Mouse (Mus musculus) ZHBTc4 (cell line): ENCODE measurements around the gene Dab2ip.

Experiments
- DNase-seq: peaks from one replicate; pipeline ENCODE4 v3.0.0-alpha.2; 2011; ENCODE audit warnings: low read depth, low spot score

The Dab2ip gene

DNA sequence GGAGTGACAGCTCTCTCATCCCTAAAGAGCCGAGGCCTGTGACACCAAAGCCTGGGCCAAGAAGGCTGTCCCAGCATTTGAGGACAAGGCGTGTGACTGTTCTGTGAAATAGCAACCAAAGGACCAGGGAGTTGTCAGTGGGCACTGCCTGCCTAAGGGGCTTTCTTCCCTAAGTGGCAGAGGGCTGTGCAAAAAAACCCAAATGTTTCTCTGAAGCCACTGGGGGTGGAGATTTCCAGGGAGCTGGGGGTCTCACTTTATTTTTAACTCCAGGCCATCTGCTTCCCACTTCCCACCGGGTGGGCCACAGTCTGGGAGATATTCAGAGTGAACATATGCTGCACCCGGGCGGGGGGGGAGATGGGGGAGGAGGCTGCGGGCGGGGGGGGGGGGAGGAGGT lies 188.6 kb downstream of the Dab2ip start:
- no peak for DNase-seq

DNA sequence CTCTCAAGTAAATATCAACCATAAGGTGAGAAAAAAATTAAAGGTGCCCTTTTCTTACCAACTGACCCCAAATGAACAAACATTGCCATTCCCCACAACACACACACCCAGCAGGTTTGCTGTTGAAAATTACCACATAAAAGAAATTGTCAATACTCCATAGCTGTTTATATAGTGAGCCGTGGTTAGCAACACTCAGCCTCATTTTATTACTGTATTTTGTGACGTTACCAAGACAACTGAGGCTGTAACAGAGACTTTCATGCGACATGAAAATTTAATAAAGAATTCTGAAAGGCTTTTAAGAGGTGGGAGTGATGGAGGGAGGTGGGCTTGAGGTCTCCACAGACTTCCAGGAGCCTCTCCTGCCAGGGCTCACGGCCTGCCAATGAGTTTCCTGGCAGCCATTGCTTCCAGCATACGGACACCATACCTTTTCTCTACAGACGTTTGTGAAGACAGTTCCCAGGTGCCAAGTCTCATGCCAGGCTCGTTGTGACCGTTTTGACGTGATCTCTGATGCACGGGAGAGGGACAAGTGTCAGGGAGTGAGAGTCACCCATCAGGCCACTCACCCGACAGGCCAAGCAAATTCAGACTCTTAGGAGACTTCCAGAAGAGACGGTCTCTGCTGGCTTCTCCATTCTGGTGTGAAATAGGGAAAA lies 189.4 kb downstream of the Dab2ip start:
- no peak for DNase-seq

DNA sequence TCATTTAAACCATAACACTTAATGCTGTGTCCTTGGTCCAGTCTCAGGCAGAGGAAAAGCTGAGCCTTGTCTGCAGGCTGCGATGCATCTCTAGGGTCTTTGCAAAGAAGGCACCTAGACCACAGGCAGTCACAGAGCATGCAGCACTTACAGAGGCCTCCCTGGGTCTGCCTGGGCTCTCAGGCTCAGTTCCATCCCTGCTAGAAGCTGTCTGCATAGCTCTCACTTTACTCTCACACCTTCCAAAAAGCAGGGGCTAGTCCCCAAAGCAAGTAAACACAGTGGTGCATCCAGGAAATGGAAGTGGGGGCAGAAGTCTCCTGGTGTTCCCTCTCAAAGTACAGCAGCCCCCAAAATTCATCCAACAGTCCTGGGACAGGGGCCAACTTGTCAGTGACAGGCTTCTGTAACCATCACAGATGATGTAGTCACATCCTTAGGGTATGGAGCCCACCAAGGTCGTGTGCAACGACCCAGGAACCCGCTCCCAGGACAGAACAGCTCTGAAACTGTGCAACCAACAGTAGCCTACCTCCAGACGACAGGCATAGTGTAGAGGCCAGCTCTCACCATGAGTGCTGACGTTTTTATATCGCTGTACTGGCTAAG lies 192.6 kb downstream of the Dab2ip start:
- no peak for DNase-seq

DNA sequence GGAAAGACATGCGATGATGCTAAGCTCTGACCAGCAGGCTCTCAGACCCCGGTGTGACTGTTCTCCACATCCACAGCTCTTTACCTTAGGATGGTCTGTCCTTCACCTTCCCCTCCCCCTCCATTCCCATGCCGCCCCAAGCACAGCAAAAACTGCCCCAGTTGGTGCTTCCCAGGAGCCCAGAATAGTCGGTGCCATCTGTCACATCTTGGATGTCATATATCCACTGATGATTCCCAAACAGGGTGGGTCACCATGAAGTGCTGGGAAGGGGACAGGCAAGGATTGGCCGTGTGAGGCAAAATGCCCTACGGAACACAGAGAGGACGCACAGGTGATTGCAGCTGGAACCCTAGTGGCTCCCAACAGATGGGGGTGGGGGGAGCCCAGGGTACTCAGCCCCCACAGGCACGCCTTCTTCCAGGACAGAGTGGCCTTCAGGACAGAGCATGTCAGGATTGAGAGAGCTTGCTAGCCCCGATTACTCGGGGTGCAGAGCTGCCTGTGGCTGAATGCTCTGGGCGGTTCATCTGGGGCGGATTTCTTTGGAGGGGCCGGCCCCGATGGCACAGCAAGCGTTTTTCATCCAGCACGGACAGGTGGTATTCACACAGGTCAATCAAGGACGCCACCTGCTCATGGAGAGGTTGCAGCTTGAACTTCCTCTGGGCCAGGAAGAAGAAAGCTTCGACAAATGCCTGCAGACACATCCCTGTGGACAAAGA lies 193.9 kb downstream of the Dab2ip start:
- DNase-seq = no peak

DNA sequence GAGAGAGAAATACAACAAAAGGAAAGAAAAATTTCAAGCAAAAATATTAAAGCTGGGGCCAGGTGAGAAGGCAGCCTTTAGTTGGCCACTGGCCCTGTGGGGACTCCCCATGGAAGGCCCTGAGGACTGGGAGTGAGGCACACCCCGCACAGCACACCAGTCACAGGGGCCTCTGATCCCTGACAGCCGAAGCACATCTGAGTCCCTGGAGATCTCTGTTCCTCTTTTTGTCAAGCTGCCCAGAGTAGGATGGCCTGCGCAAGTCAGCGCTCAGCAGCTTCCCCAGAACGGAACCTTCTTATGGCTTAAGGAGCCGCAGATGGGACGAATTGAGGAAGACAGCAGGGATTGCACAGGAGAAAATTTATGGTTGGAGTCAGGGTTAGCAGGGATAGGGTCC lies 198.4 kb downstream of the Dab2ip start:
- no peak for DNase-seq

DNA sequence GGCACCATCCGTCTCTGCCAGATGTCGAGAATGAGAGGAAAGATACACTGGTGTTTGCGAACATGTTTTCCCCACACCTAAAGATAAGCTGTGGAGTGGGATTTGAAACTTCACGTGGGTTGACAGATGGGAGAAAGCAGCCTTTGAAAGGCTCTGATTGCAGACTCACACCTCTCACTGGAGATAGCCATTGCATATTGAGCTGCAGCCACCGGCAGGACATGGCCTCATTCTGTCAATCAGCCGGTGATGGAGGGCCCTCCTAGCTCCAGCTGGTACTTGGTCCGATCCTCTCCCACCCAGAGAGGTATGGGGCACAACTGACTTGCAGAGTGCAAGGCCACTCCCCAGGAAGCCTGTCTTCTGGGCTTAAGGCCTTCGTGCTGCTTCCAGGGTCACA lies 202.3 kb downstream of the Dab2ip start:
- DNase-seq = no peak

DNA sequence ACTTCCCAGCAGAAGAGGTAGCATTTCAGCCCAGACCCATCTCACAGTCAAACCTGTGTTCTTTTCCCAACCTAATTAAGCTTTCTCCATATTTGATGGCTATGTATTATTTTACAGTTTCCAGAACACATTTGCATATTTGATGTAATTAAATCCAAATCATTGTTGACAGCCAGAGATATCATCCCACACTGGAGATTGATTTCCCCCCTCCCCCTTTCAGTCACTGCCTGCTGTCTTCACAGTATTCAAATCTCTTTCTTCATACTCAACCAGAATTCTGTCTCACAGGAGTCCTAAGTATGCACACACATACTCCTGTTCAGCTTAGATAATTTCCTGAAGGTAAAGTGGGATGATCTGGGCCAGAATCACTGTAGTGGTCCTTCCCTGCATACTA lies 202.8 kb downstream of the Dab2ip start:
- DNase-seq = no peak

DNA sequence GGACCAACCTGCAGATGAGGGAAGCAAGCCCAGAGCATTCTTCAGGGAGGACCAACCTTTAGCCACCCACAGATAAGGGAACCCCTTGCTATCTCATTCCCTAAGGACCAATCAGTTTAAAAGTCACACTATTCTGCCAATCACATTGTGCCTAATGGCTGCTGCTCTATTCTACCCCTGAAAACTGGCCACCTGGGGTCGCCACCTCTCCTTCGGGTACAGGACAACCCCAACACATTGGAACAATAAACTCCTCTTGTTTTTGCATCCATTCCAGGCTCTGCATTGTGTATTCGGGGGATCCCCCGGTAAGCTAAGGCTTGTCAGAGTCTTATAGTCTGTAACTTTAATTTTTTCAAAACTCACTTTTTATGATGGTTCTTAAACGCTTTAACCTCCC lies 203.4 kb downstream of the Dab2ip start:
- no peak for DNase-seq

DNA sequence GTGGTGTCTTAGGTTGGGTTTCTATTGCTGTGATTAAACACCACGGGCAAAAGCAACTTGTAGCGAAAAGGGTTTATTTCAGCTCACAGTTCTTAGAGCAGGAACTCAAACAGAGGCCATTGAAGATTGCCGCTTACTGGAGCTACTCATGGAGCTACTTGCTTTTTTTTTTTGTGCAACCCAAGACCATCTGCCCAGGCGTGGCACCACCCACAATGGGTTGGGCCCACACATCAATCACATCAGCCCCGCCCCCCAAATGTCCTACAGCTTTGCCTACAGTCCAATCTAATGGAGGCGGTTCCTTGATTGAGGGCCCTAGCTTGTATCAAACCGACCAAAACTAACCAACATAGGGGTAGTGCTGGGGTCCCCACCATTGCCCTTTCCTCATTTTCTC lies 205.8 kb downstream of the Dab2ip start:
- peak; percentile 62 for DNase-seq

DNA sequence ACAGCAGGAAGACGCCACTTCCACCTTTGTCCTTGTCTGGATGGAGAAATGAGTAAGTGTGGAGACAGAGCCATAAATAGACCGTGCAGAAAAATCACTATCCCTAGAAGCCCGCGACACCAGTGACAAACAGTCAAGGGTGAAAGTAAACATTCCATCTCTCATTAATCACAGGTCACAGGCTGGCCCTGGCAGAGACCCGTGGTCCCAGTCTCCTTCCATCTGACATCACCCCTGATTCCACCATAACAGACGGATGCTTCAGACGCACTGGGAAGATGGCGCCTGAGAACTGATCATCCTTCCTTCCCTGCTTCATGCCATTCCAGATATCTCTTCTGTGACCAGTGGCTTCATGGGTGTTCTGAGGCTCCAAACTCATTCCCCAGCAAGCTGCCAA lies 206.3 kb downstream of the Dab2ip start:
- DNase-seq = no peak

DNA sequence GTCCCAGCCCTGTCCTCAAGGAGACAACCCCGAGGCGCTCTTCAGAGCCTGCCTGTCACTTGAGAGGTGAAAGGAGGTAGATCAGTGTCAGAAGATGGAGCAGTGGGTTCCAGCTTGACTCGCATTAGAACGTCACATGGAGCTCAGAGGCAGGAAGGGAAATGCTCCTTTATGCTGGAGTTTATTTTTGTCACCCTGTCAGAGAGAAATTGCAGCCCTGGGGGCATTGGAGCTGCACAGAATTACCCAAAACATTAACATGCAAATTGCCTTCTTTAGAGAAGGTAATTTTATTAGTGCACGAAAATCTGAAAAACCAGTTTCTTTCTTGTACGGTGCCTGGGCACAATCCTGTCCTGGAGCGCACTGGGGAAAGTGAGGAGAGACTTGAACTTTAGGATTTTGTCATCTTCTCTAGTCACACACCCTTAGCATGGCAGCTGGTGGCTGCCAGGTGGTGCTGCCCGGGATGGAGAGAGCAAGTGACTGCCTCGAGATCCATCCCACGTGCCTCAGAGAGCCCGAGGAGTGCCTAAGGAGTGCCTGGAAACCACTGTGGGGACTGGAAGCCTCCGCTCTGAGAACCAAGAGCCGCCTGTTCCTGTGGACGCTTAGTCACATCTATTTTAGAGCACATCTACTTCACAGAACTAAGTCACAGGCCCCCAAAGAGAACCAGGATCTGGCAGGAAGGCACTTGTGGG lies 209.9 kb downstream of the Dab2ip start:
- peak; percentile 25 for DNase-seq

DNA sequence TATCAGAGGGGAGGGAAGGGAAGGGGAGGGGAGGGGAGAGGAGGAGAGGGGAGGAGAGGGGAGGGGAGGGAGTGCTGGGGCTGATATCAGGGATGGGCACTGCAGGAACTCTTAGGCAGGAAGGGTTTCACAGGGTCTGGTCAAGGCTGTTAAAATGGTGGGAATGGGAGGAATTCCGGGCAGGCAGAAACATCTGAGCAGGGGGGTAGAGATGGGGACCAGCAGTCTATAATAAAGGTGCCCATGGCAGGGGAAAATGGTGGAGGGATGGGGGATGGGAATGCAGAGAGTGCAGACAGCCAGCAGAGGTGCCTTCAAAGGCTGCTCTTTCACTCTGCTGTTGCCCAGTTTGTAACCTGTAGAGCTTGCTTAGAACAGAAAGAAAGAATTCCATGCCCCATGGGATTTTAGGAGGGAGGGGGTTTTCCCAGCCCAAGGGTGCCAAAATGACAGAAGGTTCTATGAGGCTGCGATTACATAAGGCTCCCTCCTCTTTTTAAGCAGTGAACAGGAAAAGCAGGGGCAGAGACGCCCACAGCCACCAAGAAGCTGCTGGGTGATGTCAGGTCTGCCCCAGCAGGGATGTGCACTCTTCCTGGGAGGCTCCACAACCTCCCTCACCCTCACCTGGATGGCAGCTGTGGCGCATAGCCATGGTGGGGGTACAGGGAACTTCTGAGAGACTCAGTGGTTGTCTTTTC lies 210.6 kb downstream of the Dab2ip start:
- DNase-seq = no peak

DNA sequence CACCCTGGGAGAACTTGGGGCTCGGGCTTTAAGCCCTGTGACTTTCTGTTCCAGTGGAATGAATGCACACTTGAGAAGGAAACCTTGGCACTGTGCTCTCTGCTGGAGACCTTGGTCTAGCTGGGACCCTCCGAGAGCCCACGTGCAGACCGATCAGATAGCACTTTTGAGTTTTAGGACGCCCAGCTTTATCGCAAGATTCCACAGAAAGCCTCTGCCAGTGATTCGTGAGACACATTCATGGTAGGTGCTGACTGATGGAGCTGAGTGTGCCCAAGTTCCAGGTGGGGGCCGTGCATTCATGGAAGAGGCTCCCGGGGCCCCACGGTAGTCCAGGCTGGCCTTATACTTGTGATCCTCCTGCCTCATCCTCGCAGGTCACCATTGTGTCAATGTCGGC lies 211.3 kb downstream of the Dab2ip start:
- no peak for DNase-seq

DNA sequence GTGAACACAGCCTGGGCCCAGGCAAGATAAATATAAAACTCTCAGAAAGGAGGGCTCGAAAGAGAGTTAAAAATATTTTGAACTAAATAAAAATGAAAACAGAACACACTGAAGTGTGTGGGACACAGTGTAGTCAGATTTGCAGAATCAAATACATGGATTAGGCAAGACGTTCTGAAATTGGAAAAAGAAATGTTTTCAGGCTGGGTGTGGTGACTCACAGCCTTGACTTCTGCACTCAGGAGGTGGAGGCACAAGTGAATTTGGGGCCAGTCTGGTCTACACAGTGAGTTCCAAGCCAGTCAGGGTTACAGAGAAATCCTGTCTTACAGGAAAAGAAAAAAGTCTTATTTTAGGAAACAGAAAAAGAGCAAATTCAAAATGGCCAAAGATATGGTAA lies 212.5 kb downstream of the Dab2ip start:
- no peak for DNase-seq

DNA sequence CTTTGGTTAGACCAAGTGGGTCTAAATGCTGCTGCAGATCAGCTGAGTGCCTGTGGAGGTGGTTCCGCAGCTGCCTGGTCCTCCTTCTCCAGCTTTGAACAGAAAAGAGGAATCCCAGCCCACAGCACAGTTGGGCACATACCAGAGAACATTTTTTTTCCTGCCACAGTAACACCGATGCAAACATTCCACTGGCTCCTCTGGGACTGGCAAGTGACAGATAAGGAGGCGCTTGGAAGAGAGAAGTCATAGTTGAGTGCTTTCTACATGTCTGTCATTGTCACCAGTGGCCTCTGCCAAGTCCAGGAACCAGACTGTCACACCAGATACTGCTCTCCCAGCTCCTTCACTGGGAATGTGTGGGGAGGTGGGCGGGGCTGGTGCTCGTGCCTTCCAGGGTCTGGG lies 217.6 kb downstream of the Dab2ip start:
- DNase-seq = no peak

DNA sequence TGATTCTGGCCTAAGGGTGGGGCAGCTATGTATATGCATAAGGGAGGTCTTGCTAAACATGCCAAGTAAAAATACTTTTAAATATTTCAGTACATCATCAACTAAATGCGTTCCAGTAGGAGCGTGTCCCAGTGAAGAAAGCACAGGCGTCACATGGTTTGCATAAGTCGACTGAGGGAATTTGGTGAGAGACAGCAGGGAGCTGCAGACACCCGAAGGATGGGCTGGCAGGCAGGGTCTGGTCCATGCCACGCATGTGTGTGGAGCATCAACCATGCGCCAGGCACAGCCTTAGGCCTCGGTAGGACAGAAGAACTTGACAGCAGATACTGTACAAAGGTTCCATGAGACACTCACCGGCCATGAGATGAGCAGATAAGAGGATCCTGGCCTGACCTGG lies 218.9 kb downstream of the Dab2ip start:
- DNase-seq = no peak

DNA sequence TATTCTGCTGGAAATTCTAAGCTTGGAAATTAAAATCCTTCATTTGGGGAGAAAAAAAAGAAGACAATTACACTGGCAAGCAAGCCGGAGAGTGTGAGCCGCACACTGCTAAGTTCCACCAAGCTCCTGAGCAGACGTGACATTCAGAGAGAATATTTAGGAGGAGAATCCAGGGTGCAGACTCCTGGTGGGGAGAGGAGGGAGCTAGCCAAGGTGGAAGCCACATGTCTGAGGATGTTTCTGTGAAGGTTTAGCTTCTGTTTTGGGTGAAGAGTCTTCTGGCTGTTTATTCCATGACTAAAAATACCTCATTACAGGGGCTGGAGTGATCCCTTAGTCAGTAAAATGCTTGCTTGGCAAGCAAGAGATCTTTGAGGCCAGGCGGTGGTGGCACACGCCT lies 221.2 kb downstream of the Dab2ip start:
- DNase-seq = no peak
